Mouse (Mus musculus): ENCODE data around the gene Itgb6. TPM values are rescaled to one million over a fixed set of nuclear protein-coding genes. Genes with fewer than 3 reads are reported as not detected.

Itgb6 gene
- total RNA-seq, 2 experiments from 2014 or later: 16.8 to 21.5 TPM

- intact Hi-C loops (cut with DNase I): no loop called here
- DNase-seq: no peak
Measured at GRCm38 (mm10) chr2:60714475-60714874, 8.0 kb downstream of the Itgb6 start.

- intact Hi-C loops (cut with DNase I): no loop called here
- DNase-seq: no peak
Measured at GRCm38 (mm10) chr2:60713857-60714256, 8.6 kb downstream of the Itgb6 start.

GRCm38 (mm10) chr2:60712891-60713290, 9.6 kb downstream of the Itgb6 start:
- no peak for DNase-seq
- intact Hi-C loops (cut with DNase I): no loop called here

- DNase-seq: no peak
- intact Hi-C loops (cut with DNase I): no loop called here
Measured at GRCm38 (mm10) chr2:60712483-60712882, 10.0 kb downstream of the Itgb6 start.

GRCm38 (mm10) chr2:60711098-60711880, 11.2 kb downstream of the Itgb6 start:
- intact Hi-C loops (cut with DNase I): no loop called here
- DNase-seq: no peak

GRCm38 (mm10) chr2:60710317-60710716, 12.1 kb downstream of the Itgb6 start:
- intact Hi-C loops (cut with DNase I): no loop called here
- DNase-seq: no peak

GRCm38 (mm10) chr2:60708671-60709070, 13.8 kb downstream of the Itgb6 start:
- intact Hi-C loops (cut with DNase I): no loop called here
- DNase-seq: no peak

GRCm38 (mm10) chr2:60706866-60707265, 15.6 kb downstream of the Itgb6 start:
- DNase-seq: no peak
- intact Hi-C loops (cut with DNase I): no loop called here

GRCm38 (mm10) chr2:60705426-60705825, 17.0 kb downstream of the Itgb6 start:
- intact Hi-C loops (cut with DNase I): no loop called here
- no peak for DNase-seq

- intact Hi-C loops (cut with DNase I): no loop called here
- no peak for DNase-seq
Measured at GRCm38 (mm10) chr2:60703315-60703714, 19.1 kb downstream of the Itgb6 start.

- no peak for DNase-seq
- intact Hi-C loops (cut with DNase I): no loop called here
Measured at GRCm38 (mm10) chr2:60700956-60701355, 21.5 kb downstream of the Itgb6 start.

GRCm38 (mm10) chr2:60700013-60700412, 22.4 kb downstream of the Itgb6 start:
- intact Hi-C loops (cut with DNase I): no loop called here
- DNase-seq: no peak

GRCm38 (mm10) chr2:60699591-60699990, 22.9 kb downstream of the Itgb6 start:
- DNase-seq: no peak
- intact Hi-C loops (cut with DNase I): no loop called here

GRCm38 (mm10) chr2:60698155-60698554, 24.3 kb downstream of the Itgb6 start:
- intact Hi-C loops (cut with DNase I): no loop called here
- peak in 1 of 2 experiments; percentile 63 for DNase-seq

GRCm38 (mm10) chr2:60697530-60697929, 24.9 kb downstream of the Itgb6 start:
- DNase-seq: no peak
- intact Hi-C loops (cut with DNase I): no loop called here

- intact Hi-C loops (cut with DNase I): no loop called here
- no peak for DNase-seq
Measured at GRCm38 (mm10) chr2:60696559-60696958, 25.9 kb downstream of the Itgb6 start.

- DNase-seq: no peak
- intact Hi-C loops (cut with DNase I): no loop called here
Measured at GRCm38 (mm10) chr2:60695706-60696105, 26.7 kb downstream of the Itgb6 start.

- intact Hi-C loops (cut with DNase I): no loop called here
- no peak for DNase-seq
Measured at GRCm38 (mm10) chr2:60694563-60694962, 27.9 kb downstream of the Itgb6 start.

- intact Hi-C loops (cut with DNase I): no loop called here
- DNase-seq: no peak
Measured at GRCm38 (mm10) chr2:60692239-60692638, 30.2 kb downstream of the Itgb6 start.

- intact Hi-C loops (cut with DNase I): no loop called here
- no peak for DNase-seq
Measured at GRCm38 (mm10) chr2:60690212-60690611, 32.2 kb downstream of the Itgb6 start.

GRCm38 (mm10) chr2:60688944-60689615, 33.4 kb downstream of the Itgb6 start:
- DNase-seq: peak; percentile 64 to 67
- intact Hi-C loops (cut with DNase I): no loop called here

- intact Hi-C loops (cut with DNase I): no loop called here
- no peak for DNase-seq
Measured at GRCm38 (mm10) chr2:60688150-60688549, 34.3 kb downstream of the Itgb6 start.
